25 mouse cellular contexts compared by ENCODE assay signal in the genomic region with DNA sequence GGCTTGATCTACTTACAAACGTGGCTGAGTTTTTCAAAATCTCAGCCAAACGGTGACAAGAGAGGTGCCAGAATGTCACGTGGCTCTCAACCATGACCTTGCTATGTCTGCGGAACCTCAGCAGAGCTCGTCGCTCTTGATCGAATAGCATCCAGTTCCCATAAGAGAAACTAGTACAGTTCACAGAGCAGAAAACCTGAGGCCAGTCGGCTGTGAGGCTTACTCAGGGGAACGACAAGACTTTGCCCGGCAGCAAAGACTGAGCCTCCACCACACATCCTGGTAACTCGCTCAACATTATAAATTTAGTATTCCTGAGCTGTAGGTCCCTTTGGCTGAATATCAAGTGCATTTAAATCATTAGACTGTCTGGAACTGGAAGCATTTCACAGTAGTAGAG. TPM values are rescaled to one million over a fixed set of nuclear protein-coding genes. Genes with fewer than 3 reads are reported as not detected.
DNase-seq lines count a peak whose midpoint lies in the region; ATAC-seq and TF ChIP-seq lines count a peak whose summit lies in the region.
"Had no signal": no experiment of that assay in that cellular context is flagged by ENCODE, and none has a peak within 500 bp of the region (broad histone marks: within the 10 kb centered on the region; RNA-seq: fewer than 3 reads in every experiment).

No protein-coding gene starts in this region.

- no peak overlapping the region; the same call in 1 of the 2 replicates for H3K4me3 ChIP-seq in kidney, adult 2 months (ENCODE audit: insufficient read depth, low read depth, low read length)
- no peak overlapping the region for H3K4me3 ChIP-seq in kidney, postnatal 0 days (replicated peaks; ENCODE audit: low read depth, low read length)
- H3K4me3 ChIP-seq: embryonic facial prominence, embryonic 12.5 days; forebrain, embryonic 12.5 days; hindbrain, embryonic 10.5 days; limb, embryonic 12.5 days; lung, embryonic 15.5 days; midbrain, embryonic 10.5 days; stomach, embryonic 15.5 days had no signal

- H3K27me3 ChIP-seq in kidney, adult 2 months (replicated peaks; ENCODE audit: control insufficient read depth, insufficient read depth, low read length), result no peaks in the 10 kb centered on the region
- H3K27me3 ChIP-seq in kidney, postnatal 0 days (ENCODE audit: insufficient read depth, low read length), result no peaks in the 10 kb centered on the region
- H3K27me3 ChIP-seq: embryonic facial prominence, embryonic 12.5 days; forebrain, embryonic 12.5 days; limb, embryonic 12.5 days; lung, embryonic 15.5 days; stomach, embryonic 15.5 days had no signal

- H3K4me1 ChIP-seq in kidney, adult 2 months (ENCODE audit: control insufficient read depth, insufficient read depth, low read length), result peaks cover 3% of the 10 kb centered on the region; the same call in 1 of the 2 replicates
- H3K4me1 ChIP-seq in kidney, postnatal 0 days (replicated peaks; ENCODE audit: insufficient read depth, low read length), result 0 out of 2 replicates have a peak, but pooled peaks cover 4% of the 10 kb centered on the region
- H3K4me1 ChIP-seq: embryonic facial prominence, embryonic 12.5 days; forebrain, embryonic 12.5 days; hindbrain, embryonic 10.5 days; lung, embryonic 15.5 days; midbrain, embryonic 10.5 days; stomach, embryonic 15.5 days had no signal

- no peak overlapping the region for H3K4me2 ChIP-seq in kidney, postnatal 0 days (ENCODE audit: low read length)
- H3K4me2 ChIP-seq: embryonic facial prominence, embryonic 12.5 days; forebrain, embryonic 12.5 days; heart, embryonic 11.5 days; limb, embryonic 12.5 days; lung, embryonic 15.5 days; stomach, embryonic 15.5 days had no signal

- no peaks in the 10 kb centered on the region for H3K9me3 ChIP-seq in kidney, postnatal 0 days (replicated peaks; ENCODE audit: low read length)
- H3K9me3 ChIP-seq: embryonic facial prominence, embryonic 12.5 days; forebrain, embryonic 12.5 days; hindbrain, embryonic 10.5 days; limb, embryonic 12.5 days; lung, embryonic 15.5 days; midbrain, embryonic 10.5 days; stomach, embryonic 15.5 days had no signal

- no peak overlapping the region for H3K27ac ChIP-seq in kidney, adult 2 months (ENCODE audit: insufficient read depth, low read depth, low read length)
- H3K27ac ChIP-seq in kidney, postnatal 0 days, result no peak overlapping the region
- H3K27ac ChIP-seq: embryonic facial prominence, embryonic 12.5 days; forebrain, embryonic 12.5 days; hindbrain, embryonic 10.5 days; hindbrain, postnatal 0 days; limb, embryonic 12.5 days; liver, embryonic 14.5 days; lung, embryonic 15.5 days; midbrain, embryonic 10.5 days; stomach, embryonic 15.5 days had no signal

- TF ChIP-seq POLR2A in kidney, adult 2 months (IDR thresholded peaks at IDR 0.05; ENCODE audit: low read depth, low read length), result no peak

- no peak for TF ChIP-seq CTCF in kidney, adult 2 months (conservative IDR thresholded peaks at IDR 0.05; ENCODE audit: insufficient read depth, insufficient read length, low read depth, low read length)
- TF ChIP-seq CTCF in kidney, postnatal 0 days (IDR thresholded peaks at IDR 0.05; ENCODE audit: low read depth), result no peak

- WGBS in kidney, adult 2 months, result 43% methylated on average over 11 of the region's 11 CpGs
- 34% methylated on average over 11 of the region's 11 CpGs for WGBS in kidney, postnatal 0 days

- peak; percentile 55 for DNase-seq in adrenal gland, postnatal 14 days
- no peak for DNase-seq in adrenal gland, postnatal 4 days (ENCODE audit: low spot score in 2 of 2)
- DNase-seq in adrenal gland, postnatal 36 days, result peak; percentile 22 to 27
- DNase-seq in kidney, adult 2 months, result peak; percentile 38
- peak; percentile 27 for DNase-seq in kidney, postnatal 0 days (ENCODE audit: low spot score)
- no peak for DNase-seq in lung, postnatal 14 days
- DNase-seq in testis, postnatal 10 days (ENCODE audit: low spot score), result no peak
- no peak for DNase-seq in frontal cortex, postnatal 14 days (ENCODE audit: low spot score in 2 of 2)
- DNase-seq: cerebellum, adult 18-20 months; cerebellum, postnatal 14 days; lung, postnatal 4 days; right cerebral cortex, adult 18-20 months; right cerebral cortex, postnatal 4 days; thymus, adult 18-20 months; thymus, postnatal 4 days had no signal

- H3K9ac ChIP-seq in kidney, postnatal 0 days (ENCODE audit: low read depth, low read length), result no peak overlapping the region
- H3K9ac ChIP-seq: embryonic facial prominence, embryonic 12.5 days; forebrain, embryonic 12.5 days; limb, embryonic 12.5 days; liver, embryonic 14.5 days; lung, embryonic 15.5 days; stomach, embryonic 15.5 days had no signal

- H3K36me3 ChIP-seq in kidney, adult 2 months (ENCODE audit: control insufficient read depth, insufficient read depth, low read length), result no peaks in the 10 kb centered on the region
- H3K36me3 ChIP-seq in kidney, postnatal 0 days (ENCODE audit: insufficient read depth, low read length), result no peaks in the 10 kb centered on the region
- H3K36me3 ChIP-seq: embryonic facial prominence, embryonic 12.5 days; forebrain, embryonic 12.5 days; hindbrain, embryonic 10.5 days; limb, embryonic 12.5 days; lung, embryonic 15.5 days; midbrain, embryonic 10.5 days; stomach, embryonic 15.5 days had no signal

- no peak; the same call in 1 of the 2 replicates for ATAC-seq in kidney, postnatal 0 days (replicated peaks; ENCODE audit: low FRiP score, low read depth)
- ATAC-seq: hindbrain, postnatal 0 days had no signal

RNA-seq across cellular contexts. Expression of a gene that starts 16.1 kb away (rescaled TPM):
- total RNA-seq in adrenal gland, postnatal 14 days (2021), result 13.3 and 16.7 TPM in 2 replicates
- total RNA-seq in adrenal gland, postnatal 4 days (2021), result 10 to 100 TPM; 20.9 to 23.7 TPM
- total RNA-seq in adrenal gland, postnatal 36 days (2021), result 10 to 100 TPM; 13.5 to 13.6 TPM
- polyA plus RNA-seq in kidney, adult 2 months (2012; rRNA removed), result 2.7 and 3.1 TPM in 2 replicates
- 14.9 and 16.9 TPM in 2 replicates for polyA plus RNA-seq in kidney, postnatal 0 days (2015; fragmentation: Nextera tagmentation; extraction: Ambion mirVana)

Comparison
In these comparisons a context has a peak if more than half of its experiments do, and no peak if none do; other contexts are left out.
1. DNase-seq: peak in adrenal gland, postnatal 14 days (single experiment), adrenal gland, postnatal 36 days (2 of 2), kidney, adult 2 months (single experiment) and kidney, postnatal 0 days (single experiment); none in adrenal gland, postnatal 4 days (0 of 2), lung, postnatal 14 days (single experiment), testis, postnatal 10 days (single experiment) and frontal cortex, postnatal 14 days (0 of 2).